Mouse (Mus musculus) cerebellum, adult 8-10 months (tissue): ENCODE results near the gene Tspan1.

Experiments used
- DNase-seq: peaks from one replicate; pipeline ENCODE4 v3.0.0; 2022

Gene Tspan1

DNA sequence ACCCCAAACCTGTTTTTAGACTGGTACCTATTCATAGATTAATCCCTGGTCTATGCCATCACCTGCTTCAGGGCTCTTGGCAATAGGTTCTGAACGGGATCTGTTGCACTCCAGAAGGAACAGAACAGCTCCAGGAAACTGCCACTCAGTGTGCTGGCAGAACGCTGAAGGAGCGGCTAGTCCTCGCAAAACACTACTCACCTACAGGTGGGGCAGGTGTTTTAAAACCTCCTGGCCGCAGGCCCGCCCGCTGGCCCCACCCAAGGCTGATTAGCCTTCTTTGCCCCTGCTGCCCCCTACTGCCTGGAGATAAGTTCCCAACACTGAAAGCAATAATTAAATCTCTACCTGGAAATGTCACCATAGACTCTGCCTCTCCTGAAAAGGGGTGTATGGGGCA is at the start of gene Tspan1:
Gene Tspan1 (minus strand): TSS at position 198 of the 400 bp plus-strand sequence.
- no peak for DNase-seq

DNA sequence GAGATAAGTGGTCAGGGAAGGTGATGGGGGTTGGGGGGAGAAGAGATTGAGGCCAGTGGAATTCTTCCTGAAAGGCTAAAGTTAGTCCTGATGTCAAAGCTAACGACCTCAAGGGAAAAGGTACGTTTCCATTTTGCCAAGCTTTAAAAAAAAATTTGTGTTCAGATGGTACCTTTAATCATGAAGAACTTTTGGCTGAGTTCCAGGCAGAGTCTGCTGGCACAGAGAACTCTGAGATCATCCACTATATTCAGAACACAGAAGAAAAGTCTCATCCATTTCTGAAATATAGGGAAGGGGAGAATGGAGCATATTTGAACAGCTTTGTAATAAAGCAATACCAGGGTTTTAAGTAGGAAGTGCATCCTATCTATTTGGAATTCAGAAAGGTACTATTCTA is 49.6 kb upstream of the Tspan1 start:
- DNase-seq, result peak; percentile 73

DNA sequence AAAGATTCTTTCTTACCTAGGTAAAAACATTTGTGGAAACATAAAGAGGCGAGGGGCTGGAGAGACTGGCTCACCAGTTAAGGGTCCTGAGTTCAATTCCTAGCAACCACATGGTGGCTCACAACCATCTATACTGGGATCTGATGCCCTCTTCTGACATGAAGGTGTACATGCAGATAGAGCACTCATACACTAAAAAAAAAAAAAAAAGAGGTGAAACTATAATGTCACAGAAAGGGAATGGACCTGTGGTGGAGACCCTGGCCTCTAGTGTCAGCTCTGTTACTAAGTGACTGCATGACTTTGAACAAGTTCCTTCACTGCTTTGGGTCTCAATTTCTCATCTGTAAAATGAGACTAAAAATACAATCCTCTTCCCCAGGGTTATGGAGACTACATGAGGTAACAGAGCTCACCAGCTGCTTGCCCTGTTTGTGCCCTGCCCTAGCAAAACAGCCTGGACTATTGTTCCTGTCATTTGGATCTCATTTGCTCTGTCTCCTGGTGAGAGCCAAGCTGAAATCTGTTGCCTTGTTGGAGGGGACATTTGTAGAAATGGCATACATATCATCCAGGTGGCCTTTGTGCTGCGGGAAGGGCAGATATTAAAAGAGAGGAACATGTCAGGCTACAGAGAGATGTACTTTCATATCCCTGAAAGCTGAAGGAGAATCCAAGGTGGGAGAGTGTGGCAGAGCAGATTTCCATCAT is 48.6 kb upstream of the Tspan1 start:
- DNase-seq, result peak; percentile 66

DNA sequence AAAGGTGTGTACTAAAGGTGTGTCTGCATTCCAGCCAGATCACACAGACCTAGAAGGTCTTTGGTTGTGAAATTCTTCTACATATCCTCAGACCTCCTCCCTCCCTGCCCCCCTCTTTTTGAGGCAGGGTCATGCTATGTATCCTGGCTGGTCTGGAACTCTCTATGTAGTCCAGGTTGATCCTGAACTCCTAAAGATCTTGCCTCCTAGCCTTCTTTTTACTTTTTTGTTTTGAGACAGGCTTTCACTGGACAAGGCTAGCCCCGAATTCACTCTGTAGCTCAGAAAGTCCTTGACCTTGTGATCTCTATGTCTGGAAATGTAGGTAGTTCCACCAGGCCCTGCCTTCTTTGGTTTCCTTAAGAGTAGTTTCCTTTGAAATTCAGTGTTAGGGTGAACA is 41.5 kb upstream of the Tspan1 start:
- no peak for DNase-seq

DNA sequence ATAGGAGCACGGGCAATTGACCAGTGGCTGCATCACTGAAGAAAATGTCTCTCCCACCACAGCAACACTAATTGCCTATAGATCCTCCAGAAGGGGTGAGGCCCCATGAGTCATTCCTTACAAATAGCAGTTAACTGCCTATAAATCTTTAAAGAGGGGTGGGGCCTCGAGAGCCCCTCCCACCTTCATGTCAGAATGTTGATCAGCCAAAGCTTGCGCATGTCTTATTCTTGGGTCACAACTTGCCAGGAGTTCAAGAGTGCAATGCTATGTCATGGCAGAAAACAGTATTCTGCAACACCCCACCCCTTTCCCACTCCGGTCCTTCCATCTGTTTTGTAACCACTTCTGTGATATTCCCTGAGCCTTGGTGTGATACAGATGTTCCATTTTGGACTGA is 39.1 kb upstream of the Tspan1 start:
- no peak for DNase-seq

DNA sequence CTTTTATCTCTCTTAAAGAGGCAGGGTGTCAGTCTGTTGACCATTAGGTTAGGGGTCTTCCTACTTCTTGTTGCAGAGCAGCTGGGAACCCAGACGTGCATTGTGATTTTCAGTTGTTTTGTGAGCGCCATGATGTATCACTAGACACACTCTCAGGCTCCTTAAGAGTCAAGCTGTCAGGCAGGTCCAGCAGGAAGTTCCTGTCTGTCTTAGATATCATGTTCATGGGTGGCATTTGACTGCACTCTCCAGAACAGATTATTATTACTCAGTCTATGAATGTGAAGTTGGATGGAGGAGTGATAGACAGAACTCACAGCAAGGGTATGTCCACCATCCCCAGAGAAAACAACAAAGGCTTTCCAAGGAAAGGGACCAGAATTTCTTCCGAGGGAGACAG is 37.0 kb upstream of the Tspan1 start:
- DNase-seq, result no peak

DNA sequence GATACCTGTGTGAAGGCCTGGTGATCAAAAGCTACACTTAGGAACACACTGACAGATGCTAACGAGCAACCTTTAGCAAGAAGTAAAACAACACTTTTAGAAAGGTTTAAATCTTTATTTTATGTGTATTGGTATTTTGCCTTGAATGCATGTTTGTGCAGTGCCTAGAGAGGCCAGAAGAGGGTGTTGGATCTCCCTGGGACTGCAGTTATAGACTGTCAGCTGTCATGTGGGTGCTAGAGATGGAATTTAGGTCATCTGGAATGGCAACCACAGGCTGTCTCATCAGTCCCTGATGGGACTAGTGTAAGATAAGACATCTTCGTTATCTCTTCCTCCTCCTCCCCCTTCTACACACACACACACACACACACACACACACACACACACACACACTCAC is 31.0 kb upstream of the Tspan1 start:
- DNase-seq, result no peak

DNA sequence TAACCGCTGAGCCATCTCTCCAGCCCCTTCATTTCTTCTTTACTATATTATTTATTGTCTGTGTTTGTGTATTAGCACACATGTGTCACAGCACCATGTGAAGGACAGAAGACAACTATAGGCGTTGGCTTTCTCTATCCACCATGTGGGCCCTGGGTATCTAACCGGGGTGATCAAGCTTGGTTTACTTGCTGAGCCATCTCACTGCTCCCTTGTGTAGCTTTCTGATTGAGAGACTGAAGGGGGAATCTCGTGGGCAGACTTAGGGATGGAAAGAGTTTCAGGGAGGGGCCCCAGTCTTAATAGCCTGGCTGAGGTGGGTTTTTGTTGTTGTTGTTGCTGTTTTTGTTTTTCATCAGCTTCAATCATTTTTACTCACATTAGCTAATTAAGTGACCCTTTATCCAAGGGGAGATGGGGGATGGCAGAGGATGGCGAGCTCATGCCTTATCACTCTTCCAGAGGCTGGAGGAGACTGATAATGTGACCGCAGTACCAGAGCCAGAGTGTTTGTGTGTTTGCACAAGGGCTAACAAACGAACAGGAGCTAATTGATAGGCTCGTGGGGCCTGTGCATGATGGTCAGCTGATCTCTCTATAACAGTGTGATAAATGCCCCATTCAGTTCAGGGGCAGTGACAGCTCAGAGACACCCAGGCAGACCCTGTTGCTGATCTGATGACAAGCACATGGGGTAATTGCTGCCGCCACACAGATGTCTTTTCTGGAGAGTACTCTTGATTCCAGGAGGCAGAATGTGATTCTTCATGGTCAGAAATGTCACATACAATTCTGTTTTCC is 26.4 kb upstream of the Tspan1 start:
- DNase-seq, result no peak

DNA sequence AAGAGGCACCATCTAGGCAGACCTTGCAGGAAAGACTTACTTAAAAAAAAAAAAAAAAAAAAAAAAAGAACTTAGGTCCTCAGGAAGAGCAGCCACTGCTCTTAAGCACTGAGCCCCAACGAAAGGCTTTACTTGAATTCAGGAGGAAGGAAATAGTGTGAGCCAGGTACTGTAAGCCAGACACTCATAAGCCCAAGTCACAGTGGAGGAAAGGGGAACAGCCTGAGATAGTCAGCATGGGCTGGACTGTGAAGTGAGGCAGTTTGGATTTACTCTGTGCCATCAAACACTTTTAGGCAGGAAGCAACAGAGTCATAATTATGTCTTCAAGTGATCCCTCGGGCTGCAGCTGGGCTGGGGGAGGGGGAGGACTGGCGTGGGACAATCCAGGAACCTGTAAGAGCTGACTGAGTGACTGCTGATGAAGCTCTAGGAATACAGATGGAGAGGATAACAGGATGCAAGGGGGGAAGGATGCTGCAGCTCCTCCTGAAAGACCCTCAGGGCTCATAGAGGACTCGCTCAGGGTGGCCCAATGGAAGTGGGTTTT is 25.0 kb upstream of the Tspan1 start:
- DNase-seq, result no peak

DNA sequence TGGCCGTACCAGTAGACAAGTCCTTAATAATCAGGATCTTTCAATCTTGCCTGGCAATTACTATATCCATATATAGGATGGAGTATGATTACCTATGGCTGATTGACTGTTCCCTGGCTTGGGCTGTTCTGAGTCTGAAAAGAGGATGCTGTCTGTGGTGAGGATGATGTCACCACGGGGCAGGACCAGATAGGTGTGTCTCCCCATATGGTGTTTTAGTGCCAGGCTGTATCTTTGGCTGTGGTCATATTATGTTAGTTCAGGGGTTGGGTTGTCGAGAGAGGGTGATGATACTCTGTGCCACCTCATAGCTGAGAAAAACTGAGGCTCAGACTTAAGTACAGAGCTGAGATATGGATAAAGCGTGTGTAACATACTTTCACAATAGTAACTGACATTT is 17.7 kb upstream of the Tspan1 start:
- no peak for DNase-seq

DNA sequence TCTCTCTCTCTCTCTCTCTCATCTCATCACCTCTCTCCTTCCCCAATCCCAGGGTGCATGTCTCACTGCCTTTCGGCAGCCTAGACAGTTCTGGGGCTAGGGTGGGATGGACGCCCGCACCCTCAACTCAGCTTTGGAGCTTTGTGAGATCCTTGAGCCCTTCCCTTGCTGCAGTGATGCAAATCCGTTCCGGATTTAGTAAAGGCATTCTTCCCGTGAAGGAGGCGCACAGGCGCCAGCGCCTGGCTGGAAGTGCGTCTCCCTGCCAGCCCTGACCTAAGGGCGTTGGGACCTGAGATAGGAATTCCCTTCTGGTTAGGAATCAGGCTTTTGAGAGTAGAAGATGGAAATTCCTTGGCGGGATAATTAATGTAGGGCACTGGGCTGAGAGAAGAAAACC is 15.3 kb upstream of the Tspan1 start:
- peak; percentile 74 for DNase-seq

DNA sequence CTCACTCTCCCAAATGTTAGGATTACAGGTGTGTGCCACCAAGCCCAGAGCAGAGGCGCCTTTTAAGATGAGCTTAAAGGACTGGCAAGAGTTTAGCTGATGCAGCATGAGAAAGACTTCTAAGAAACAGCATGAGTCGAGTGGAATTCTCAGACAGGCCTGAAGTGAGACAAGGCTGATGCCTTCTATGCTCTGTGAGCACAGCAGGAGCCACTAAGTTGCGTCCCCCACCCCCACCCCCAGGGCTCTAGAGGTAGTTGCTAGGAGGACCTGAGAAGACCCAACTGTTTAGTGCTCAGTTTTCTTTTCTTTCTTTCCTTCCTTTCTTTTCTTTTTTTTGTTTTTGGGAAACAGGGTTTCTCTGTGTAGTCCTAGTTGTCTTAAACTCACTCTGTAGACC is 14.7 kb upstream of the Tspan1 start:
- DNase-seq, result no peak

DNA sequence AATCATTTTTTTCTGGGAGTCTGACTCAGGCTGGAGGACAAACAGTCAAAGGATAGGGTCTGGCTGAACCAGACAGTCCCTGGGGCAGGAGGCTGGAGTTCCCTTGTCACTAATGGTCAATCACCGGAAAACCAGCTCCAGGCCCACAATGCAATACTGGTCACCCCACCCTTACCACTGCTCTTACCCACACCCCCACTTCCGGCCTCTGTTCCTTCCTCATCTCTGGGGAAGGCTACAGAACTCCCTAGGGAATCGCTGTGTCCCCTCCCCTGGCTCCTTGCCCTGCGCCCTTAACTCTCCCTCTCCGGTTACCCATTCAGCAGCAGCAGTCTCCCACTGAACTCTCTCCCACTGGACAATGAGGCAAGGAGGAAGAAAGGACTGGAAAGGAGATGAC is 9.7 kb upstream of the Tspan1 start:
- peak; percentile 76 for DNase-seq

DNA sequence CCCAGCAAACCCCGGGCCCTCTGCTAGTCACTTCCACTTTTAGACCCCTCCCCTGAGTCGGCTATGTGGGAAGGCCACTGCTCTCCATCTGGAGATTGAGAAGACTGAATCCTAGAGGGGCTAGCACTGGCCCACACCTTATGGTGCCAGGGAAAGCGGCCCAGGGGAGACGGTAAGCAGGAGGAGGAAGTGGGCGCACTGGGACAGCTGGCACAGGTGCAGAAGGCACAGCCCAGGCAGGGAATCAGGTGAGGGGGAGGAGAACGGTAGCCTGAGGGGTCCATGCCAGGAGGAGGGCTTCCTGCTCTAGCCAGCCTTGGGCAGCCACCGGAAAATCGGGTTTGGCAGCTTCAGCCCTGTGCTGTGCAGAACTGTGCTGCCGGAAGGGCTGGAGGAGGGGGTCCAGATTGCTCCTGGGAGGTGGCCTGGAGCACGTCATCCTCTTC is 9.2 kb upstream of the Tspan1 start:
- DNase-seq, result peak; percentile 97

DNA sequence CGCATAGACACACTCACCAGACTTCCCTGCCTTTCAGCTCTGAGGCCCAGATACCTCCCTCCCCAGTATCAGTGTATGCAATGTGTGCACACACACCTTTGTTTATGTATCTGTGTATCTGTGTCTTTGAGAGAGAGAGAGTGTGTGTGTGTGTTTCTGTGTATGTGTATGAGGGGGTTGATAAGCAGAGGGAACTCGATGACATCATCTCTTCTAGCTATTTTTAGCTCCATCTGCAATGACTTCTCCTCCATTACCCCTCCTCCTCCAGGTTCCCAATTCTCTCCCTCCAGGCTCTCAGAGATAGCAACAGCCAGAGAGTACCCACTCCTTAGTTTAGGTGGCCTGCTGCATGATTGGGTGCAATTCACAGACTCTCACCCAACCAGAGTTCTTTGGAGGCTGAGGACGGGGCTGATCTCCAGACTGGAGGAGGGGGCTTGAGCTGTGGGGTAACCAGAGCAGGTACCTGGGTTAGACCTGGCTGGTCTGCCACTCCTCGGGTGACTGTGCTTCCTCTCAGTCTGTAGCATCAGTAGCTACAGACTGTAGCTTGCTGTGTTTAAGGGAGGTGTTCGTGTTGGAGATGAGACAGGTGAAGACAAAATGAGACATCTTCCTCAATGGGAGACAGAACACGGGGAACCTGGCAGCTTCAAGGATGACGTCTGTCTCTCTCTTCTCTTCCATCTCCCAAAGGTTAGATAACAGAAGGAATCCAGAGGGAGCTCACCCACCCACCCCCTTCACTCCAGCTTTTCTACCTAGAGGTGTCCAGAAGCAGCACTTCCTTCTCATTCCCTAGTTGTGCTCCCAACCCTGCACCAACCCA is 8.5 kb upstream of the Tspan1 start:
- DNase-seq, result peak; percentile 82

DNA sequence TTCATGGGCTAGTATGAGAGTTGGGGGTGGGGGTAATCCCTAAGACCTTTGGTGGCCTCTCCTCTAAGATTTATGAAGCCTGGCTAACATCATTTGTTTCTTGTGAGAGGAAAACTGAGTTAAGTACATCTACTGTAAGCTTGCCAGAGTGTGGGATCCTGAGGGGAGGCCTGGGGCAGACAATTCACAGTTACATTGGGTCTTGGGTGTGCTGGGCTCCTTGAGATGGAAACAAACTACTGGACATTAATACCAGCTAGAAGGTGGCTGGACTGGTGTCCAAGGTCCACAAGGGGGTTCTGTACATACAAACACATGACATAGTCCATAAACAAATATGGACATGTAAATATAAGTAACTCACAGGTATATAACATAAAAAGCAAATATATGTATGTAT is 7.7 kb upstream of the Tspan1 start:
- DNase-seq, result no peak

DNA sequence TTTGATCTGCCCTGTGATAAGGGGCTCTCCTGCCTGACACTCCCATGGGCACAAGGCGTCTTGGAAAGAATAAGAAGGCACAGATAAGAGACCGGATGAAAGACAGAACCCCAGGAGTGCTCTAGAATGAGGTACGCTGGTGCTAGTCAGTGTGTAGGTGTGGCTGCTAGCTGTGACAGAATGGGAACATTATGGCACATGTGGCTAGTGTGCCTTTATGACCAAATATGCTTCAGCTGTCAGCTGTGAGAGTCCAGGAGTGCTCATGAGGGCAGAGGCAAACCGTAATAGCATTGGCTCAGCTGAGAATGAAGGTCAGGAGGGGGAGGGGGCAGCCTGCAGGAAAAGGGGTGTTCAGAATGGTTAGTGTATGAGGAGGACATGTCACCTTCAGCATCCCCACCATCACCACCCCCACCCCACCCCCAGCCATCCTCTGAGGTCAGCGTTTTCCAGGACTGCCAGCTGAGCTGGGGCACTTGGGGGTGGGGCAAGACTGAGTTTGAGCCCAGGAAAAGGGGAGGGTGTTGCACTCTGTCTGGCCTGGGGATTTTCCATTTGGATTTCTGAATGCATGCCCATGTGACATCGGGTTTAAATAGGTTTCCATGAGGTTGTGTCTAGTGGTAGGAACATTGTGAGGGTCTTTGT is 7.2 kb upstream of the Tspan1 start:
- DNase-seq, result peak; percentile 79

DNA sequence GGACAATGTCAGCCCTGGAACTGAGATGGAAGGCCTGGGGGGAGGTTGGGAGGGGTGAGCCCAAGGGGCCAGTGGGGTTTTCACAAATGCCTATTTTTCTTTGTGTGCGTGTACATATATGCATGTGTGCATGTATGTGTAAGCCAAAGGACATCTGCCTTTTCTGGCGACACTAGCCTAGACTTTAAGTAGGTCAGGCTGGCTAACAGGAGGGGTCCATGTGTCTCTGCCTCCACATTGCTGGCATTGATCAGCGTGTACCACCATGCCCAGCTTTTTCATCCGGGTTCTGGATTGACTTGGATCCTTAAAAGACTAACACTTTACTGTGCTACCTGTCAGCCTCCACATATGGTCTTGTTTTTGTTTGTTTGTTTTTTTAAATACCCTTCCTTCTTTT is 6.4 kb upstream of the Tspan1 start:
- no peak for DNase-seq

DNA sequence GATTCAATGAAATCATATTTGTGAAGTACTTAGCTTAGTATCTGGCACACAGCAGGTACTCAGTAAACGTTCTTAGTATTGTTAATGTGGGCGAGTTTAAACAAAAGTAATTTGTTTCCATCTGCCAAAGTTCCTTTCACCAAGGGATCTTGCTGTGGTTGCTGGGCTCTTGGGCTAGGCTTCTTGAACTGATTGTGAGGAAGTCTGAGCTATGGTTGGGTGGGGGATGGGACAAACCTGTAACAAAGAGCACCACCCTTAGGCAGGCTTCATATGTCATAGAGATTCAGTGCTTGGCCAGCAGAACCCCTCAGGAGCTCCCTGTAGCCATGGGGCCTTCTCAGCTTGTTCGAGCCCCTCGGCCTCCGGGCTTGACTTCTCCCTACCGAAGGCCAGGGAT is 5.7 kb upstream of the Tspan1 start, which contains the start of the genes 1700042G07Rik and Gm49337:
Gene 1700042G07Rik (plus strand): TSS at position 301 of the 400 bp plus-strand sequence.
Gene Gm49337 (plus strand): TSS at position 313 of the 400 bp plus-strand sequence.
- DNase-seq, result no peak

DNA sequence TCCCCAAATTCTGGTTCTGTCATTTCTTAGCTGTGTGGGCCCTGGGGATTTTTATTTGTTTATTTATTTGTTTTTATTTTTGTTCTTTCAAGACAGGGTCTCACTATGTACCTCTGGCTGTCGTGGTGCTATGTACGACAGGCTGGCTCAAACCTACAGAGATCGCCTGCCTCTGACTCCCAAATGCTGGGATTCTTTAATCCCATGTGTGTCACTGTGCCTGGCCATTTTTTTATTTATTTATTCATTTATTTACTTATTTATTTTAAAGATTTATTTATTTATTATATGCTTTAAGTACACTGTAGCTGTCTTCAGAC is 1.9 kb upstream of the Tspan1 start:
- DNase-seq, result no peak

DNA sequence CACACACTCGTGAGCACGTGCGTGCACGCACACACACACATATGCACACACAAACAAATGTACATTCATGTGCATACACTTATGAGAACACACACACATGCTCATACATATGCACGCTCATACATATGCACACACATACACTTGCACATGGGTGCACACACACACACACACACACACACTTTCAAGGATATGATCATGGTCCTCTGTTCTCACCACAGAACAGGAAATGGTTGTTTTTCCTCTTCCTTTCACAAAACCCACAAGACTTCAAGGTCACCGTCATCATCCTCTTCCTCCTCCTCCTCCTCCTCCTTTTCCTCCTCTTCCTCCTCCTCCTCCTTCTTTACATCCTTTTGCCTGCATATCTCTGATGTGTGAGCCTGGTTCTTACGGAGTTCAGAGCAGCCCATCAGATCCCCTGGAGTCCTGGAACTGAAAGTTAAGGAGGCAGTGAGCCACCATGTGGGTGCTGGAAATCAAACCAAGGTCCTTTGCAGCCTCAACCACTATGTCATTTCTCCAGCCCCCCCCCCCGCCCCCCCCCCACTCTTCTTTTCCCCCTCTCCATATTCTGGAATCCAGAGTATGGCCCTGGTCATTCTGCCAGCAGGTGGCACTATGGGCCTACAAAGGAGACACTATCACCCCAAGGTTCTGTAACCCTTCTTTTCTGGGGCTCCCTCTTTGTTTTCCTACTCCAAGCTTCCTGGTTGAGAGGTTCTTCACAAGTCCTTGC is 1.4 kb upstream of the Tspan1 start:
- DNase-seq, result peak; percentile 86
